Mouse (Mus musculus): Measurements from ENCODE around the gene Ppm1m. TPM values are rescaled to one million over a fixed set of nuclear protein-coding genes. Genes with fewer than 3 reads are reported as not detected.
A peak's percentile ranks its signal among the peaks of the same experiment; 100 is the strongest.

Ppm1m gene
- polyA plus RNA-seq, 1 experiment from 2014 or later, result 26.9 TPM

DNA sequence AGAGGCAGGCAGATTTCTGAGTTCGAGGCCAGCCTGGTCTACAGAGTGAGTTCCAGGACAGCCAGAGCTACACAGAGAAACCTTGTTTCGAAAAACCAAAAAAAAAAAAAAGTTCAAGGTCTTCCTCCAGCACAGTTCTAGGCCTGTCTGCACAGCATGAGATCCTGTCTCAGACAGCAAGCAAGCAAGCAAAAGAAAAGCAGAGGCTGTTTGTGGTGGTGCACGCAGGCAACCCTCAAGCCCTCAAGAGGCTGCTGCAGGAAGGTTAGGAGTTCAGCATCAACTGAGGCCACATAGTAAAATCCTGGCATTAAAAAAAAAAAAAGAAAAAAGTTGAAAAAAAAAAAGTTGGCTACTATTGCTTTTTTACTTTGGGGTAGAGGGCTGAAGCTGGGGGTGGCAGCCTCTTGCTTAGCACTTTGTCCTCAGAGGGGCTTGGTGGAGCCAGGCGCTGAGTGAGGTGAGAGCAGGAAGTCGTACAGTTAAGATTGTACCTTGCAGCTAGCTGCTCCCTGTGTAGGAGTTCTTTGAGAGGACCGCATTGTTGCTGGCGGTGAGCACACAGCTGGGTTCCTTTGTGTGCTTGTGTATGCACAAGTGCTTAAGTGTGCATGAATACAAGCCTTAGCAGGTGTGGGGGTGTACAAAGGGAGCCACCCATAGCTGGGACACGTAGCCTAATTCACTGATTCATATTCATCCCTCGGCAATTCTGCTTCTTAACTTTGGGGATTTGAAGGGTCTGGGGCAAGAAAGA lies 11.5 kb upstream of the Ppm1m start:
- Histone ChIP-seq H3K9me3 (ENCODE audit: control insufficient read depth, low read length) (no peaks in the 10 kb centered on the region), H3K4me3 (ENCODE audit: low read depth, low read length) (no peak overlapping the region), H3K27me3 (ENCODE audit: control insufficient read depth, insufficient read depth, low read length) (no peaks in the 10 kb centered on the region), H3K36me3 (ENCODE audit: control insufficient read depth, insufficient read depth, low read length) (peaks cover 2% of the 10 kb centered on the region; the same call in 1 of the 2 replicates), H3K4me1 (ENCODE audit: control insufficient read depth, insufficient read depth, low read length) (peaks cover 10% of the 10 kb centered on the region), H3K27ac (ENCODE audit: low read depth, low read length) (no peak overlapping the region), H3K4me2 (peak overlapping the region; percentile 43), H3K9ac (ENCODE audit: low read length) (peak overlapping the region; percentile 61; the same call in 1 of the 2 replicates)
- DNase-seq (ENCODE audit: low spot score, missing footprints) (no peak), ATAC-seq (ENCODE audit: low FRiP score) (peak; percentile 15; the same call in 1 of the 2 replicates)
- 33% methylated on average over 9 of the region's 9 CpGs for WGBS

DNA sequence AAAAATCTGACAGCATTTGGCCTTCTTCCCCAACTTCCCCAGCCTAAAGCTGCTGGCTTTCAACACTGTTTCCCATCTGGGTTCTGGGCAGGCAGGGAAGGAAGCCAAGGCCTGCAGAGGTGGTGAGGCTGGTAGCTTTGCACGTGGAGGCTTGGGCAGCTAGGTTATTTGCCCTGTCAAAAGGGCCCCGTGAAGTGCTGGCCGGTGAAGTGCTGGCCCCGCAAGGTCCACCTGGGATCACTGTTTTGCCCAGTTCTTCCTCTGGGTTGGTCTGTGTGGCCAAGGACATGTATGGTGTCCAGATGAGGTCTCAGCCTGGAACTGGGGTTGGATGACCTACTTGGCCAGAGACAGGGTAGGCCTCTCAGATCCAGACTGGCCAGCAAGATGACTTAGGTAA lies 10.4 kb upstream of the Ppm1m start:
- no peak overlapping the region for H3K4me2 ChIP-seq
- no peak for ATAC-seq (ENCODE audit: low FRiP score)
- 94% methylated on average over 4 of the region's 4 CpGs for WGBS

DNA sequence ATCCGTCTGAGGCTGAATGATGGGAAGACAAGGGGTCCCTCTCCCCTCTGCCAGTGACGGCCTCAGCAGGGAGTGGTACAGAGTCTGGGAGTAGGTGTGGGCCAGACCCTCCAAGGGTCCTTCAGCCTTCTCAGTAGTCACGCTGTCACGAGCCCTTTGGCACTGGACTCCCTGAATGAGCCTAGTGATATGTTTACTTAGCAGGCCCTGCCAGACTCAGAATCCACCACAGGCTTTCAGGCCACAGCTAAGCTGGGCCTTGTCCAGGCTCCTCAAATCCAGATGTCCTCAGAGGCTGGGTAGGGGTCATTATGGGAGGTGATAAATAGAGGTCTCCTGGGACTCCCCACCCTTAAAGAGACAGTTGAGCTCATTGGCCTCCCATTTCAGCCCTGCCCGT lies 8.6 kb upstream of the Ppm1m start:
- Histone ChIP-seq H3K36me3 (ENCODE audit: control insufficient read depth, insufficient read depth, low read length) (no peaks in the 10 kb centered on the region; the same call in 1 of the 2 replicates), H3K4me2 (no peak overlapping the region), H3K4me3 (ENCODE audit: low read depth, low read length) (no peak overlapping the region), H3K27me3 (ENCODE audit: control insufficient read depth, insufficient read depth, low read length) (no peaks in the 10 kb centered on the region), H3K9me3 (ENCODE audit: control insufficient read depth, low read length) (no peaks in the 10 kb centered on the region), H3K4me1 (ENCODE audit: control insufficient read depth, insufficient read depth, low read length) (peaks cover 19% of the 10 kb centered on the region), H3K9ac (ENCODE audit: low read length) (no peak overlapping the region), H3K27ac (ENCODE audit: low read depth, low read length) (no peak overlapping the region)
- ATAC-seq (ENCODE audit: low FRiP score), result no peak
- no peak for DNase-seq (ENCODE audit: low spot score, missing footprints)
- 84% methylated on average over 5 of the region's 5 CpGs for WGBS

More for the DNA sequence above, 10.4 kb upstream of the Ppm1m start:
- H3K36me3 ChIP-seq (ENCODE audit: control insufficient read depth, insufficient read depth, low read length), result peaks cover 2% of the 10 kb centered on the region; the same call in 1 of the 2 replicates
- H3K27me3 ChIP-seq (ENCODE audit: control insufficient read depth, insufficient read depth, low read length), result no peaks in the 10 kb centered on the region
- no peaks in the 10 kb centered on the region for H3K9me3 ChIP-seq (ENCODE audit: control insufficient read depth, low read length)
- H3K4me1 ChIP-seq (ENCODE audit: control insufficient read depth, insufficient read depth, low read length), result peaks cover 10% of the 10 kb centered on the region
- H3K27ac ChIP-seq (ENCODE audit: low read depth, low read length), result no peak overlapping the region
- no peak for DNase-seq (ENCODE audit: low spot score, missing footprints)
- no peak overlapping the region for H3K4me3 ChIP-seq (ENCODE audit: low read depth, low read length)
- H3K9ac ChIP-seq (ENCODE audit: low read length), result no peak overlapping the region

GRCm38 (mm10) chr9:106206515-106206914 lies 7.0 kb upstream of the Ppm1m start:
- Histone ChIP-seq H3K36me3 (ENCODE audit: control insufficient read depth, insufficient read depth, low read length) (no peaks in the 10 kb centered on the region), H3K4me2 (no peak overlapping the region), H3K9me3 (ENCODE audit: control insufficient read depth, low read length) (no peaks in the 10 kb centered on the region), H3K4me3 (ENCODE audit: low read depth, low read length) (no peak overlapping the region), H3K27ac (ENCODE audit: low read depth, low read length) (no peak overlapping the region), H3K9ac (ENCODE audit: low read length) (no peak overlapping the region), H3K4me1 (ENCODE audit: control insufficient read depth, insufficient read depth, low read length) (peaks cover 15% of the 10 kb centered on the region), H3K27me3 (ENCODE audit: control insufficient read depth, insufficient read depth, low read length) (no peaks in the 10 kb centered on the region)
- ATAC-seq (ENCODE audit: low FRiP score) (no peak), DNase-seq (ENCODE audit: low spot score, missing footprints) (no peak)
- WGBS, result 87% methylated on average over 2 of the region's 2 CpGs

- H3K4me3 ChIP-seq (ENCODE audit: low read depth, low read length), result no peak overlapping the region
- no peak overlapping the region for H3K27ac ChIP-seq (ENCODE audit: low read depth, low read length)
- WGBS, result 83% methylated on average over 7 of the region's 7 CpGs
- no peak for DNase-seq (ENCODE audit: low spot score, missing footprints)
- no peaks in the 10 kb centered on the region for H3K36me3 ChIP-seq (ENCODE audit: control insufficient read depth, insufficient read depth, low read length)
- no peak overlapping the region for H3K9ac ChIP-seq (ENCODE audit: low read length)
- no peak overlapping the region for H3K4me2 ChIP-seq
- H3K9me3 ChIP-seq (ENCODE audit: control insufficient read depth, low read length), result no peaks in the 10 kb centered on the region
- peaks cover 10% of the 10 kb centered on the region for H3K4me1 ChIP-seq (ENCODE audit: control insufficient read depth, insufficient read depth, low read length)
- H3K27me3 ChIP-seq (ENCODE audit: control insufficient read depth, insufficient read depth, low read length), result no peaks in the 10 kb centered on the region
- ATAC-seq (ENCODE audit: low FRiP score), result no peak
These were observed 6.3 kb upstream of the Ppm1m start for GRCm38 (mm10) chr9:106205713-106206290.

DNA sequence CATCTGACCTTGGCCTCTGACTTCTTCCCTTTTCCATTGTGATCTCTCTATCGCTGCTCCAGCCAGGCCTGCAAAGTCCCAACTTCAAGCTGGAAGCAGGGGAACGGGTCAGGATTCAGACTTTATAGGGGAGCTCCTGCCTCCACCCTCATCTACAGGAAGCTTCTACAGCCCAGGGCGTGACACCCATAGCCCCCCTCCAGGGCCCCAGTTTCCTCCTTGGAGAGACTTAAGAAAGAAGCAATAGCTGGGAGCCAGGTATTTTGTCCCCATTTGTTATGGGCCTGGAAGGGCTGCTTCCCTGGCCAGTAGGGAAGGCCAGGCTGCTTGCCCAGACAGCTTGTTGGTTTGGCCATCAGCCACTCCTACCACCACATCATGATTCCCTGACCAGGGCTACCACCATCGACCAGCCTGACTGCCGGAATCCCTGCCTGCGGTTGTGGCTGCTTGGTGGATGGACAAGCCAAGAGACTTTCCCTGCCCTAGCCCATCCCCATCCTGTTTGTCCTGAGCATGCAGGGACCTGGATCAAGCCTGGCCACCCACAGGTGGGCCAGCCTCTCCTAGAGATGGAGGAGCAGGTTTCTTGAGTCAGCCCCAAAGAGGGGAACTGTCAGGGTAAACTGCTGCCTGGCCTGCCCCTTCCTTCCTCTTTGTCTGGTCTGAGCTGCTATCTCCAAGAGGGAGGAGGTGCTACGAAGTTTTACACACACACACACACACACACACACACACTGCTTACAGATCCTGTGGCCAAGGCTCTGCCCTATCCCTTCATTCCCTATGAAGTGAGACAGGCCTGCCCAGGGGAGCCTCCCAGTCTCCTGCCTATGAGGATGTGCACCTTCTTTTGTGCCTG lies 4.7 kb upstream of the Ppm1m start:
- DNase-seq (ENCODE audit: low spot score, missing footprints) (no peak), ATAC-seq (ENCODE audit: low FRiP score) (no peak)
- Histone ChIP-seq H3K9ac (ENCODE audit: low read length) (no peak overlapping the region; the same call in 1 of the 2 replicates), H3K27me3 (ENCODE audit: control insufficient read depth, insufficient read depth, low read length) (no peaks in the 10 kb centered on the region), H3K27ac (ENCODE audit: low read depth, low read length) (no peak overlapping the region), H3K36me3 (ENCODE audit: control insufficient read depth, insufficient read depth, low read length) (no peaks in the 10 kb centered on the region), H3K4me2 (peak overlapping the region; percentile 60), H3K9me3 (ENCODE audit: control insufficient read depth, low read length) (no peaks in the 10 kb centered on the region), H3K4me3 (ENCODE audit: low read depth, low read length) (no peak overlapping the region), H3K4me1 (ENCODE audit: control insufficient read depth, insufficient read depth, low read length) (peaks cover 15% of the 10 kb centered on the region)
- 73% methylated on average over 7 of the region's 7 CpGs for WGBS

DNA sequence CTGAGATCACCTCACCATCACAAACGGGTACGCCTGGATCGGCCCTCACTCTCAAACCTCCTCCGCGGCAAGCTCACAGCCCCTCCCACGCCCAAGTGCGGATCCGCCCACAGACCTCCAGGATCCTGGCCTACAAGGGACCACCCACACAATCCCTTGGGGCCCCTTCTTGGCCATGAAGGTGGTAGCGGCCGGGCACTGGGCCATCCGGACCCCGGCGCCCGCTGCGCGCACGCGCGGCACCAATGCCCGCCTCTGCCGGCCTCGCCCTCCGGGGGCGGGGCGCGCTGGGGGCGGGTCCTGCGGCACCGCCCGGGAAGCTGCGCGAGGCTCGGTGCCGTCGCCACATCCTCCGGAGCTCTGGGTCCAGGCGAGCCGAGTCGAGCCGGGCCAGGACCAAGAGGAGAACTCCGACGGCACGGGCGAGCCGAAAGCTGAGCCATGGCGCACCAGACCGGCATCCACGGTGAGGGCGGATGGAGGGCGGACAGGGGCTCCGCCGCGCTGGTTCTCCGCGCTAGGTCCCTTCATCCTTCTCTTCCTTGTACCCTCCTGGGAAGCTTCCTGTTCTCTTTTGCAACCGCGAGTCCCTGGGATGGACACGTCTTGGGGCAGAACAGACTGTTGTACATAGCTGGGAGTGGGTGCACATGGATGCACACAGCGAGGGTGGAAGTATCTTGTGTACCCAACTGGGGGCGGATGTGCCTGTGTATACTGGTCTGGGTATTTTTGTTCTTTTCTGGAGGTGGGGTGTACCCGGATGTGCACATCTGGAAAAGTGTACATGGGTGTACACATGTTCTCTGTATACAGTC lies 3.5 kb upstream of the Ppm1m start, which contains the start of gene Twf2:
Gene Twf2 (plus strand): TSS at position 290 of the 818 bp plus-strand sequence.
- Histone ChIP-seq H3K36me3 (ENCODE audit: control insufficient read depth, insufficient read depth, low read length) (no peaks in the 10 kb centered on the region), H3K9ac (ENCODE audit: low read length) (peak within 1 kb of the TSS; percentile 79), H3K27me3 (ENCODE audit: control insufficient read depth, insufficient read depth, low read length) (no peaks in the 10 kb centered on the region), H3K9me3 (ENCODE audit: control insufficient read depth, low read length) (no peaks in the 10 kb centered on the region), H3K4me3 (ENCODE audit: low read depth, low read length) (peak within 1 kb of the TSS; percentile 66), H3K4me1 (ENCODE audit: control insufficient read depth, insufficient read depth, low read length) (peaks cover 22% of the 10 kb centered on the region), H3K4me2 (peak within 1 kb of the TSS; percentile 60), H3K27ac (ENCODE audit: low read depth, low read length) (peak within 1 kb of the TSS; percentile 30; the same call in 1 of the 2 replicates)
- peak; percentile 98 for DNase-seq (ENCODE audit: low spot score, missing footprints)
- WGBS, result 2% methylated on average over 56 of the region's 61 CpGs
- peak; percentile 89 for ATAC-seq (ENCODE audit: low FRiP score)

- H3K27ac ChIP-seq (ENCODE audit: low read depth, low read length), result no peak overlapping the region
- no peak overlapping the region for H3K9ac ChIP-seq (ENCODE audit: low read length)
- H3K4me1 ChIP-seq (ENCODE audit: control insufficient read depth, insufficient read depth, low read length), result peaks cover 22% of the 10 kb centered on the region
- H3K27me3 ChIP-seq (ENCODE audit: control insufficient read depth, insufficient read depth, low read length), result no peaks in the 10 kb centered on the region
- 85% methylated on average over 3 of the region's 3 CpGs for WGBS
- no peak for DNase-seq (ENCODE audit: low spot score, missing footprints)
- H3K9me3 ChIP-seq (ENCODE audit: control insufficient read depth, low read length), result no peaks in the 10 kb centered on the region
- ATAC-seq (ENCODE audit: low FRiP score), result no peak
- H3K36me3 ChIP-seq (ENCODE audit: control insufficient read depth, insufficient read depth, low read length), result no peaks in the 10 kb centered on the region
- no peak overlapping the region for H3K4me2 ChIP-seq
- no peak overlapping the region for H3K4me3 ChIP-seq (ENCODE audit: low read depth, low read length)
These were observed 2.3 kb upstream of the Ppm1m start for GRCm38 (mm10) chr9:106201895-106202294.
